Mouse (Mus musculus): ENCODE results near the gene Grhl1. TPM values are rescaled to one million over a fixed set of nuclear protein-coding genes. Genes with fewer than 3 reads are reported as not detected.

Gene Grhl1
- polyA plus RNA-seq (2021; fragmentation: Nextera tagmentation) = 14.2 and 15.4 TPM in 2 replicates
- long read RNA-seq, experiment 1, partial matches to known transcripts = 14 of 45 reads
- long read RNA-seq, experiment 1, other reads (novel, unspliced or antisense) = 31 of 45 reads
- long read RNA-seq, experiment 2, partial matches to known transcripts = 143 of 154 reads
- long read RNA-seq, experiment 2, other reads (novel, unspliced or antisense) = 11 of 154 reads

GRCm38 (mm10) chr12:24571523-24572392, at the start of gene Grhl1:
Gene Grhl1 (plus strand): TSS chr12:24572283.

GRCm38 (mm10) chr12:24651063-24651557, 79.0 kb downstream of the Grhl1 start, which contains the start of gene Klf11:
Gene Klf11 (plus strand): TSS chr12:24651274.

Other genes with a start within 250 kb of the Grhl1 start
- 18.4 and 22.7 TPM in 2 replicates for gene Taf1b, start 73.9 kb upstream of the Grhl1 start, polyA plus RNA-seq (2021; fragmentation: Nextera tagmentation)
- 3.1 and 3.8 TPM in 2 replicates for gene Klf11, start 79.0 kb downstream of the Grhl1 start, polyA plus RNA-seq (2021; fragmentation: Nextera tagmentation)
- gene Cys1, start 109.5 kb downstream of the Grhl1 start, polyA plus RNA-seq (2021; fragmentation: Nextera tagmentation) = 2.5 TPM in 2 replicates
- 2.2 TPM in 2 replicates for gene Rrm2, start 136.0 kb downstream of the Grhl1 start, polyA plus RNA-seq (2021; fragmentation: Nextera tagmentation)

Measured in layer of hippocampus, adult 6 months (tissue).